Comparison of ENCODE assay signal across 21 mouse cellular contexts in the genomic region with DNA sequence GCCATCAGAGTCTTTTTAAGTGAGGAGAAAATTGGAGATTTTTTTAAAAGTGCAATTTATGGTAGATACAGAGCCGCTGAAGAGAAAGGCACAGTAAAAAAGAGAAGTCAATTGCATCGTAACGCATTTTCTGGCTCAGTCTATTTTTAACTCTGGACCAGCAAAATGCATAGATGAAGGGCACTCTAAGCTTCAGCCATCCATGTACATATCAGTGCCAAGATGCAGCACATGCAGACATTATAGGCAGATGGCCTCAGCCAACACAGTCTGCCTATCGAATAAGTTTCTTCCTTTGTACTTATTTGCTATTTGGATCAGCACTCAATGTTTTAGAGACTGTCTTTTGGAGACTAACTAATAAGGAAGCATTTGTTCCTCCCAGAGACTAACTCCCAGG.
DNase-seq lines count a peak whose midpoint lies in the region; ATAC-seq and TF ChIP-seq lines count a peak whose summit lies in the region.
"Had no signal": no experiment of that assay in that cellular context is flagged by ENCODE, and none has a peak within 500 bp of the region (broad histone marks: within the 10 kb centered on the region; RNA-seq: fewer than 3 reads in every experiment).

No protein-coding gene starts in this region.

- peak; percentile 79 for ATAC-seq in forebrain, embryonic 15.5 days (replicated peaks)
- ATAC-seq: activated CD4-positive, CD25-positive, alpha-beta regulatory T cell, adult 4 months; hindbrain, postnatal 0 days; Patski had no signal

- no peak overlapping the region for H3K4me2 ChIP-seq in forebrain, embryonic 15.5 days (replicated peaks)
- H3K4me2 ChIP-seq: embryonic facial prominence, embryonic 12.5 days; heart, embryonic 15.5 days; hindbrain, embryonic 13.5 days had no signal

- no peaks in the 10 kb centered on the region for H3K9me3 ChIP-seq in forebrain, embryonic 15.5 days
- no peaks in the 10 kb centered on the region for H3K9me3 ChIP-seq in forebrain, embryonic 10.5 days
- H3K9me3 ChIP-seq: embryonic facial prominence, embryonic 12.5 days; heart, embryonic 10.5 days; heart, embryonic 15.5 days; hindbrain, embryonic 13.5 days had no signal

- WGBS in forebrain, embryonic 15.5 days = 72% methylated on average over 4 of the region's 4 CpGs
- WGBS in forebrain, embryonic 10.5 days = 96% methylated on average over 4 of the region's 4 CpGs

- peaks cover 7% of the 10 kb centered on the region for H3K4me1 ChIP-seq in forebrain, embryonic 15.5 days
- no peaks in the 10 kb centered on the region for H3K4me1 ChIP-seq in forebrain, embryonic 10.5 days
- H3K4me1 ChIP-seq: embryonic facial prominence, embryonic 12.5 days; hindbrain, embryonic 13.5 days had no signal

- no peaks in the 10 kb centered on the region for H3K27me3 ChIP-seq in forebrain, embryonic 15.5 days
- no peaks in the 10 kb centered on the region for H3K27me3 ChIP-seq in forebrain, embryonic 10.5 days (ENCODE audit: poor library complexity, severe bottlenecking)
- H3K27me3 ChIP-seq: CH12.LX; embryonic facial prominence, embryonic 12.5 days; heart, embryonic 15.5 days; hindbrain, embryonic 13.5 days; Patski had no signal

- TF ChIP-seq CTCF in brain, embryonic 14.5 days (IDR thresholded peaks at IDR 0.05; ENCODE audit: borderline replicate concordance, extremely low read depth, insufficient read depth, insufficient read length) = no peak

- no peak overlapping the region for H3K4me3 ChIP-seq in forebrain, embryonic 15.5 days
- no peak overlapping the region for H3K4me3 ChIP-seq in forebrain, embryonic 10.5 days
- H3K4me3 ChIP-seq: embryonic facial prominence, embryonic 12.5 days; heart, embryonic 10.5 days; heart, embryonic 15.5 days; hindbrain, embryonic 13.5 days had no signal

- H3K27ac ChIP-seq in forebrain, embryonic 15.5 days (replicated peaks) = no peak overlapping the region
- no peak overlapping the region for H3K27ac ChIP-seq in forebrain, embryonic 10.5 days
- H3K27ac ChIP-seq: embryonic facial prominence, embryonic 12.5 days; heart, embryonic 10.5 days; heart, embryonic 15.5 days; hindbrain, embryonic 13.5 days; hindbrain, postnatal 0 days had no signal

- H3K36me3 ChIP-seq in forebrain, embryonic 15.5 days = no peaks in the 10 kb centered on the region
- no peaks in the 10 kb centered on the region for H3K36me3 ChIP-seq in forebrain, embryonic 10.5 days (replicated peaks)
- H3K36me3 ChIP-seq: embryonic facial prominence, embryonic 12.5 days; heart, embryonic 10.5 days; heart, embryonic 15.5 days; hindbrain, embryonic 13.5 days had no signal

- no peak for TF ChIP-seq POLR2A in brain, embryonic 14.5 days (IDR thresholded peaks at IDR 0.05; ENCODE audit: borderline replicate concordance, extremely low read depth, insufficient read depth, insufficient read length, poor library complexity, severe bottlenecking)

- no peak for DNase-seq in forebrain, embryonic 10.5 days (ENCODE audit: extremely low spot score, low spot score)
- DNase-seq in layer of hippocampus, adult 18-20 months (ENCODE audit: low spot score in 2 of 2) = peak; percentile 11 to 34
- DNase-seq in layer of hippocampus, adult 11-12 months (ENCODE audit: low spot score) = no peak
- peak; percentile 38 for DNase-seq in brain, embryonic 14.5 days (ENCODE audit: low read depth)
- DNase-seq in telencephalon, adult 2 months (ENCODE audit: low read depth, low spot score) = peak; percentile 6
- no peak for DNase-seq in thymus, postnatal 0 days (ENCODE audit: low spot score)
- DNase-seq: adrenal gland, postnatal 14 days; cerebellum, adult 2 months; cerebellum, postnatal 10 days; gastrocnemius, postnatal 14 days; heart, postnatal 14 days; kidney, adult 18-20 months had no signal

- H3K9ac ChIP-seq in forebrain, embryonic 15.5 days (replicated peaks) = no peak overlapping the region
- H3K9ac ChIP-seq: embryonic facial prominence, embryonic 12.5 days; heart, embryonic 15.5 days; hindbrain, embryonic 13.5 days had no signal

Comparison
In these comparisons a context has a peak if more than half of its experiments do, and no peak if none do; other contexts are left out.
1. DNase-seq: peak in layer of hippocampus, adult 18-20 months (2 of 2), brain, embryonic 14.5 days (single experiment) and telencephalon, adult 2 months (single experiment); none in forebrain, embryonic 10.5 days (single experiment), layer of hippocampus, adult 11-12 months (single experiment) and thymus, postnatal 0 days (single experiment).